Mouse (Mus musculus) splenic B cell, adult 2 months (primary cell): ENCODE results near the gene Chrnb2.

Experiments
- DNase-seq: peaks from one replicate; pipeline ENCODE4 v3.0.0-alpha.2; 2011; ENCODE audit warnings: low read depth, low spot score
- H3K27me3 ChIP-seq: 2 replicates; pipeline ENCODE4 v1.6.1; 2012; ENCODE audit warnings: mild to moderate bottlenecking, low read length, moderate library complexity, mixed read lengths; ENCODE audit not compliant: control insufficient read depth, poor library complexity, insufficient read depth, severe bottlenecking
- H3K36me3 ChIP-seq: 2 replicates; pipeline ENCODE4 v1.6.1; 2012; ENCODE audit warnings: mild to moderate bottlenecking, low read length, moderate library complexity, mixed read lengths; ENCODE audit not compliant: control insufficient read depth, poor library complexity, insufficient read depth, severe bottlenecking

Gene Chrnb2

DNA sequence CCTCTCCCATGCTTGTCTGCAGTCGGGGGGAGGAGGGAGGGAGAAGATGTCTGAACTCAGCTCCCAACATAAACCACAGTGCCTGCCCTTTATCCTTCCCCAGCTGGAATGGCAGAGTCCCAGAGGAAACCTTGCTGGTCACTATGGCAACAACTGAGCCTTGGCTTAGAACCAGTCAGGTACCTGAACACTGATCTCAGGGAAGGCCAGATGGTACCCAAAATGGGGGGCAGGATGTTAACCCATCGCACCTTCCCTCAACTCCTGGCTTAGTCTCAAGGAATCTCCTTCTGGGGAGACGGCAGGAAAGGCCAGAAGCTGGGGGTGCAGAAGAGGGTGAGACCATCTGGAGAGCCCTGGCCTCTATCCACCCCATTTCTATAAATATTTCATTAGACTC, 4.6 kb downstream of the Chrnb2 start:
- DNase-seq = no peak
- Histone ChIP-seq H3K27me3 (no peaks in the 10 kb centered on the region), H3K36me3 (no peaks in the 10 kb centered on the region)

DNA sequence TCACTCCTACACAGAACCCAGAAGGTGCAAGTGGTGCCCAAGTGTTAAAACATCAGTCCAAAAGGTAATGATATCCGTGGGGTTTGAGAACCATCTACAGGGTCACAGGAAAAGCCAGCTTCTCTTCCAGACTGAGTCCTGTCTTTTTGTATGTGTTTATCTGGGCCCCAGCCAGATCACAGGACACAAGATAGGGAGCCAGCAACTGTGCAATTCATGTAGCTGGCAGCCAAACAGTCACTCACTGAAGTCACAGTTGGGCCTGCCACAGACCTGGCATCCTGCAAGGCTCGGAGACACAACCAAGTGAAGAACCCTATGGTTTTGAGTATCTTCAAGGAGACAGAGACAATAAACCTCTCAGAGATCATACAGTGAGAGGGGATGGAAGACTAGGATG, 6.6 kb downstream of the Chrnb2 start:
- H3K36me3 ChIP-seq = no peaks in the 10 kb centered on the region
- no peaks in the 10 kb centered on the region for H3K27me3 ChIP-seq
- DNase-seq = no peak

DNA sequence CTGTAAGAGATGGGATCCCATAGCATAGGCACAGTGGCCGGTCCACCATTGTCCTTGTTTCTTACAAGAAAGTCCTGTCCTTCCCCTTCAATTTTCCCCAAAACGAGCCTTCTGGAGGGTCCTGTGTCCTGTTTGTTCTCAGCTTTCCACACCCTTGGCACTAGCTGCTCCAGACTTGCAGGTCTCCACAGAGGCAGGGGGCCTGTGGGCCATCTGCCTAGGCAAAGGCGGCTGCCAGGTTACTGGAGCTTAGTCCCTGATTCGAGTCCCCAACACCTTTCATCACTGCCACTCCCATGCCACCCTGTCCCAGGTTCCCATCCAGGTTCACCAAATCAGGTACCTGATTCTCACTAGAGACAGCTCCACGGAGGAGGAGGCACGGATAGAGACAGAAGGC, 9.1 kb downstream of the Chrnb2 start:
- H3K27me3 ChIP-seq = no peaks in the 10 kb centered on the region
- peaks cover 5% of the 10 kb centered on the region for H3K36me3 ChIP-seq

DNA sequence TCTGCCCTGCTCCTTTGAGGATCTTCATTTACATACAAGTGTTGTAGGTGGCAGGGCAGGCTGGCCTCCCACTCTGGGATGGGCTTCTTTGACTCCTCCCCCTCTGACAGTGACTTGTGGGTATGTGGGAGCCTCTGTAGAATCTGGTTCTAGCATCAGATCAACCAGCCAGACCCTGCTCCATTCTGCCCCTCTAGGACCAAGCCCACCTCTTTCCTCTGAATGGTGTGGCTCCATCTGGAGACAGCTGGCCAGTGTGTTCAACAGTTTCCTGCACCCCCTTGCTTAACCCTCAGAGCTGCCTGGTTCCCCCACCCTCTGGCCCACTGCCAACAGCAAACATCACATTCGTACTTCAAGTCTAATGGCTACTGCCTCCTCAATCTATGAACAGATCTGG, 12.1 kb downstream of the Chrnb2 start:
- Histone ChIP-seq H3K27me3 (no peaks in the 10 kb centered on the region), H3K36me3 (peaks cover 11% of the 10 kb centered on the region)
- DNase-seq = no peak

More for the DNA sequence above, 9.1 kb downstream of the Chrnb2 start:
- no peak for DNase-seq

DNA sequence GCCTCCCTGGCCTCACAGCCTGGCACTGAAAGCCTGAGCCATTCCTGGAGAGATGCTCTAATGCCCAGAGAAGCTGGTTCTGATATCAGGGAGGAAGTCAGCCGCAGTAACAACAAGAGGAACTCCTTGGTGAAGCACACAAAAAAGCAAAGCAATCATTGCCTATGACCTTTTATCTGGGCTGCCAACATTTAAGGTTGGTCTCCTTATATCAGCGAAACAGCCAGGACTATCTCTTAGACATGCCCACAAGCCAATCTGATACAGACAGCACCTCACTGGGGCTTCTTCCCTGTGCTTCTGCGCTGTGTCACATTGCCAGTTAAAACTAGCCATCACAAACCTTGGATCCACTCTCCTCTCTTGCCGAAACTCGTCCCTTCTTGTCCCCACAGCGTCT, 25.9 kb downstream of the Chrnb2 start:
- Histone ChIP-seq H3K27me3 (no peaks in the 10 kb centered on the region), H3K36me3 (peaks cover 16% of the 10 kb centered on the region)
- no peak for DNase-seq

DNA sequence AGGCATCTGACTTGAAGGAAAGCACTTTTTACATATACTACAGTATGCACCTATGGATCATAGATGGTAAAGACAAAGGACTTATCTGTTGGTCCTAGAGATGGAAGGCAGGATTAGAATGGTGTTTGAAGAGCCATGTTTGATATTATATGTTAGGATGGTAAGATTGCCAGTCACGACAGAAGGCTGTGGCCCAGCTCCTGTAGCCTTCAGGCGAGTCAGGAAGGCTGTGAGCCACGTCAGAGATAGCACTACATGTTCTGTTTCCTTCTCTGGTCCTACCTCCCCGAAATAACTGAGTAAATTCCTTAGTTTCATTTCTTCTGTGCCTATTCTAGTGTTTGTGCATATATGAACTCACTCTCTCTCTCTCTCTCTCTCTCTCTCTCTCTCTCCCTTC, 32.3 kb downstream of the Chrnb2 start:
- no peak for DNase-seq
- peaks cover 2% of the 10 kb centered on the region for H3K36me3 ChIP-seq
- H3K27me3 ChIP-seq = no peaks in the 10 kb centered on the region

GRCm38 (mm10) chr3:89730350-89731331, 33.8 kb downstream of the Chrnb2 start:
- Histone ChIP-seq H3K36me3 (no peaks in the 10 kb centered on the region), H3K27me3 (no peaks in the 10 kb centered on the region)
- DNase-seq = peak; percentile 95

DNA sequence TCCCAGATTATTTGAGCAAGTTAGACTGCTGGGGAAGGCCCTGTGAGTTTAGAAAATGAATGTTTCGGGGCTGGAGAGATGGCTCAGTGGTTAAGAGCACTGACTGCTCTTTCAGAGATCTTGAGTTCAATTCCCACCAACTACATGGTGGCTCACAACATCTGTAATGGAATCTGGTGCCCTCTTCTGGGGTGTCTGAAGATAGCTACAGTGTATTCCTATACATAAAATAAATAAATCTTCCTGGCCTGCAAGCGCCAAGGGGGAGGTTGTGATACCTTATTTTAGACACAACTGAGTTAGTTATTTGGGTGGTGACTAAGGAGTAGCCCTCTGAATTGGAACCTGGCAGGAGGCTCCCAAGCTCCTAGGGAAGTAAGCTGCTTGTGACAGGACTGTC, 35.6 kb downstream of the Chrnb2 start:
- Histone ChIP-seq H3K36me3 (no peaks in the 10 kb centered on the region), H3K27me3 (no peaks in the 10 kb centered on the region)
- no peak for DNase-seq

DNA sequence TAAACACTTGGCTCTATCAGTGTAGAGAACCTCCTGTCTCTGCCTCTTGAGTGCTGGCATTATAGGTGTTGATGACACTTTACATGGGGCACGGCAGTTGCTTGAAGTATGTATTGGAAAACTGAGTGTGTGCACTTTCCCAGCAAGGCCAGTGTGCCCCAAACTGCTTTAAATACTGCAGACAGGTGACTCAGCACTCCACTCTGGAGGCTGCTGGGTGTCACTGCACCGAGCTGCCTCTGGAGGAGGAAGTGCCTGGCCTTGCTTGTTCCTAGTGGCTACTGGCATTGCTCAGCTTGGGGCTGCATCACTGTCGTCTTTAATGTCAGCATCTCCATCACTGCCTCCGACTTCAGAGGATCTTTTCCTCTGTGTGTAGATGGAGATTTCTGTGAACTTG, 37.4 kb downstream of the Chrnb2 start:
- no peaks in the 10 kb centered on the region for H3K36me3 ChIP-seq
- no peaks in the 10 kb centered on the region for H3K27me3 ChIP-seq
- peak; percentile 76 for DNase-seq

- no peak for DNase-seq
- Histone ChIP-seq H3K27me3 (no peaks in the 10 kb centered on the region), H3K36me3 (no peaks in the 10 kb centered on the region)
These were observed 40.9 kb downstream of the Chrnb2 start for GRCm38 (mm10) chr3:89723400-89724084.

GRCm38 (mm10) chr3:89722032-89722431, 42.4 kb downstream of the Chrnb2 start:
- no peak for DNase-seq
- Histone ChIP-seq H3K36me3 (no peaks in the 10 kb centered on the region), H3K27me3 (no peaks in the 10 kb centered on the region)

- no peaks in the 10 kb centered on the region for H3K27me3 ChIP-seq
- no peak for DNase-seq
- H3K36me3 ChIP-seq = no peaks in the 10 kb centered on the region
These were observed 48.5 kb downstream of the Chrnb2 start for GRCm38 (mm10) chr3:89715967-89716256.

GRCm38 (mm10) chr3:89715207-89715966, 49.0 kb downstream of the Chrnb2 start:
- H3K36me3 ChIP-seq = no peaks in the 10 kb centered on the region
- no peaks in the 10 kb centered on the region for H3K27me3 ChIP-seq
- peak; percentile 23 for DNase-seq

- Histone ChIP-seq H3K36me3 (no peaks in the 10 kb centered on the region), H3K27me3 (no peaks in the 10 kb centered on the region)
- DNase-seq = peak; percentile 85
These were observed 49.8 kb downstream of the Chrnb2 start, which contains the start of gene Adar for GRCm38 (mm10) chr3:89714359-89715206. Gene Adar (plus strand): TSS chr3:89715022.
